Mouse (Mus musculus): ENCODE data around the gene Hlcs. TPM values are rescaled to one million over a fixed set of nuclear protein-coding genes. Genes with fewer than 3 reads are reported as not detected.

Gene Hlcs
- total RNA-seq, 2 experiments from 2014 or later = 15.7 to 16.1 TPM

GRCm38 (mm10) chr16:94253671-94254414 is 59.5 kb downstream of the Hlcs start:
- peak in 1 of 2 experiments; percentile 47 for DNase-seq (ENCODE audit: low spot score in 2 of 2)

DNA sequence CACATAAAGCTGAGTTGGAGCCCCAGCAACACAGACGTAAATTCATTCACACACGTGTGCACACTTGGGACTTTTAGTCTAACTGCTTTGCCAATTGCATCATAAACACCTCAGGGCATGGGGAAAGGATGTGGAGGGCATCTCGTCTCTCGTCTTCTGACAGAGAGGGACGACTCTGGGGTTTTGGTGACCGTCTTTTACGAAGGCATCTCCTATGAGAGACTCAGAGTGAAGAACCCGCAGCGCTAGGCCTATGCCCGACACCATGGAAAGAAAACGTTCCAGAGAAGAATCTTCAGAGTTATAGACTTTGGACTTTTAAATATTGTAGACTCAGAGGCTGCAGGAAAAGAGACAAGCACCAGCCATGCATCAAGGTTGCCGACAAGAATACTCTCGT is 61.6 kb downstream of the Hlcs start:
- intact Hi-C loops (cut with DNase I) = loop anchor here (5.0 kb wide), 3 partner anchors 36 to 269 kb away; no protein-coding TSS in a partner anchor
- DNase-seq (ENCODE audit: low spot score in 2 of 2) = no peak

More at GRCm38 (mm10) chr16:94253671-94254414, 59.5 kb downstream of the Hlcs start:
- intact Hi-C loops (cut with DNase I) = loop anchor here (5.0 kb wide), 3 partner anchors 33 to 272 kb away; no protein-coding TSS in a partner anchor

- intact Hi-C loops (cut with DNase I) = loop anchor here (5.0 kb wide), 3 partner anchors 37 to 268 kb away; no protein-coding TSS in a partner anchor
- peak; percentile 56 to 89 for DNase-seq (ENCODE audit: low spot score in 2 of 2)
Measured at GRCm38 (mm10) chr16:94250640-94251349, 62.6 kb downstream of the Hlcs start.

GRCm38 (mm10) chr16:94250136-94250535 is 63.2 kb downstream of the Hlcs start:
- DNase-seq (ENCODE audit: low spot score in 2 of 2) = no peak
- intact Hi-C loops (cut with DNase I) = loop anchor here (5.0 kb wide), 3 partner anchors 37 to 268 kb away; no protein-coding TSS in a partner anchor

DNA sequence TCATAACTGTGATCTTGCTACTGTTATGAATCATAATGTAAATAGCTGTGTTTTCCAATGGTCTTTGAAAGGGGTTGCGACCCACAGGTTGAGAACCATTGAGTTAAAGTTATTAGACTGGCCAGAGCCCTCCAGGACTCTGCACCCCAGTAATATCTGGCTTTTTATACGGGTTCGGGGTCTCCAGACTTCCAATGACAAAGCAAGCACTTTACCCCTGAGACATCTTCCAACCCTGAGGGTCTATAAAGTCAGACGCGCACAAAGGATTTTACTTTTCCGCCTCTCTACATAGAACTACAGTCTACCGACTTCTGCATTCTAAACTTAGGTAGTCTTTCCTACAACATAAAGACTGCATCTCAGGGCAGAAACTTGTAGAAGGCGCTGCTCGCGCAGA is 63.7 kb downstream of the Hlcs start:
- no peak for DNase-seq (ENCODE audit: low spot score in 2 of 2)
- intact Hi-C loops (cut with DNase I) = loop anchor here (5.0 kb wide), 3 partner anchors 38 to 267 kb away; no protein-coding TSS in a partner anchor

DNA sequence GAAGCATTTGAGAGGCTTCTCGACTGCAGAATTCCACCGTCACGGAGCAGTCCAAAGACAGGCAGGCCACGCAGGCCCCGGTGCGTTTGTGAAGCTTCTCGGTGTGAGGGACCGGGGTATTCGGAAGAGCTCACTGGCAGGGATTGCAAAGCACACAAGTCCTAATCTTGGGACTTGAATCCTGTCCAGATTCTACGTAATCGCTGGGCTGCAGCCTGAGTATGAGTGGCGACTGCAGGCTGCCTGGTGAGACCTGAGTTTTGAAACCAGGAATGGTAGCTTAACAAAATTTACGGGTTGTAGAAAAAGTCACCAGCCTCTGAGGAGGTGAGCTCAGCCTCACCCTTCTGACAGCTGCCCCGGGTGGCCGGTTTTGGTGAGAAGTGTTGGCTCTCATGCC is 64.7 kb downstream of the Hlcs start:
- intact Hi-C loops (cut with DNase I) = no loop called here
- no peak for DNase-seq (ENCODE audit: low spot score in 2 of 2)

DNA sequence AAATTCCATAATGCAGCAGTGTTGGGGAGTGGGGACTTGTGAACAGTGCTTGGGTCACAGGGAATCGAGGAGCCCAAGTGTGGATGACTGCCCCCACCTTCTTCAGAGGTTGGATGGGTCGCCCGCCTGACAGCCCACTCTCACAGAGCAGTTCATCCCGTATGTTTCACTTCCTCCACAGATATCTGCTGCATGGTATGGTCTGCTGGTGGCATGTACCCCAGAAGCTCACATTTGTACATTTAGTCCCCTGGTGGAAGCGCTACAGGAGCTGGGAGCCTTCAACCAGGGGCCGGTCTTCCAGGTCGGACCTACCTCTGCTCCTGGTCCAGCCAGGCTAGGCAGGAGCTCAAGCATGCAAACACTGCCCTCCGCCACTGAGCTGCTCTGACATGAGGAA is 66.4 kb downstream of the Hlcs start:
- no peak for DNase-seq (ENCODE audit: low spot score in 2 of 2)
- intact Hi-C loops (cut with DNase I) = no loop called here

- no peak for DNase-seq (ENCODE audit: low spot score in 2 of 2)
- intact Hi-C loops (cut with DNase I) = no loop called here
Measured at GRCm38 (mm10) chr16:94246058-94246784, 67.2 kb downstream of the Hlcs start.

DNA sequence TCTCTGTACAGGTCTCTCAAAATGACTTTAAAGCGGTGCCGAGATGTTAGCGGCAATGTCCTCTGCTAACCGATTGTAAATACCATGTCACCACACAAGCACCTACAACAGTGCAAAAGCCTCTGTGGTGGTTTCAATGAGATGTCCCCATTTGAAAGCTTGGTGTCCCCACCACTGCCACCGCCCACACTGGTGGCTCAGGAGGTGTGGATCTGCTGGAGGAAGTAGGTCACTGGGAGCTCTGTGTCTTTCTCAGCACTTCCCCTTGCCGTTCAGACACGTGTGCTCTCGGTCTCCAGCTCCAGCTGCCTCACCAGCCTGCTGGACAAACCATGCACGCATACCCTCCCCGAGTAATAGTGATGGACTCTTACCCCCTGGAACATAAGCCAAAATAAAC is 72.2 kb downstream of the Hlcs start:
- intact Hi-C loops (cut with DNase I) = no loop called here
- DNase-seq (ENCODE audit: low spot score in 2 of 2) = peak in 1 of 2 experiments; percentile 58

DNA sequence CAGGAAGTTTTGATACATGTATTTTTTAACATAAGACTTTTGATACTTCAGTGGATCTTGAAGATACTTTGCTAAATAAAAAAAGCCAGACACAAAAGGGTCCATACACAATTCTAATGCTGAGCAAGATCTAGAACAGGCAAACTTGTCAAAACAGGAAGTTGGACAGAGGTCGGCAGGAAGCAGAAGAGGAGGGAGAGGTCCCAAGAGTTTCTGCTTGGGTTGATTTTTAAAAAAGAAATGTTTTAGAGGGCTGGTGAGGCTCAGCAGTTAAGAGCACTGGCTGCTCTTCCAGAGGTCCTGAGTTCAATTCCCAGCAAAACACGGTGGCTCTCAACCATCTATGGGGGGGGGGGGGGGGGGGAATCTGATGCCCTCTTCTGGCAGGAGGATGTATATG is 73.2 kb downstream of the Hlcs start:
- intact Hi-C loops (cut with DNase I) = no loop called here

GRCm38 (mm10) chr16:94239567-94239966 is 73.8 kb downstream of the Hlcs start:
- no peak for DNase-seq (ENCODE audit: low spot score in 2 of 2)
- intact Hi-C loops (cut with DNase I) = no loop called here

More for the DNA sequence above, 73.2 kb downstream of the Hlcs start:
- no peak for DNase-seq (ENCODE audit: low spot score in 2 of 2)

DNA sequence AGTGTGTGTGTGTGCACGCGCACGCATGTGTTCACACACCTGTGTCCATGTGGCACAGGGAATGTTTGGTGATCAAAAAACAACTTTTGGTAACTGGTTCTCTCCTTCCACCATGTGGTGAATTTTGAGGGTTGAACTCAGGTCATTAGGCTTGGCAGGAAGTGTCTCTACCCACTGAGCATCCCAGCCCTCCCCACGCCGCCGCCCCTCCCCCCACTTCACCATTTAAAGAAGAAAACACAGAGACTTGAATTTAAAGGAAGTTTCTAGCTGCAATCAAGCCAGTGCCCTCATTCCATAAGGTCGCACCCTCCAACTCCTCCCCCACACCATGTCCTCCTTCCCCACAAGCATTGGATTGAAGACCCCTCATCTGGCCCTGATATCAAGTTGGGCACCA is 74.2 kb downstream of the Hlcs start:
- intact Hi-C loops (cut with DNase I) = no loop called here
- no peak for DNase-seq (ENCODE audit: low spot score in 2 of 2)

GRCm38 (mm10) chr16:94237130-94237484 is 76.3 kb downstream of the Hlcs start:
- intact Hi-C loops (cut with DNase I) = no loop called here
- DNase-seq (ENCODE audit: low spot score in 2 of 2) = no peak

GRCm38 (mm10) chr16:94236226-94237129 is 76.9 kb downstream of the Hlcs start:
- intact Hi-C loops (cut with DNase I) = no loop called here
- DNase-seq (ENCODE audit: low spot score in 2 of 2) = peak; percentile 57 to 78

DNA sequence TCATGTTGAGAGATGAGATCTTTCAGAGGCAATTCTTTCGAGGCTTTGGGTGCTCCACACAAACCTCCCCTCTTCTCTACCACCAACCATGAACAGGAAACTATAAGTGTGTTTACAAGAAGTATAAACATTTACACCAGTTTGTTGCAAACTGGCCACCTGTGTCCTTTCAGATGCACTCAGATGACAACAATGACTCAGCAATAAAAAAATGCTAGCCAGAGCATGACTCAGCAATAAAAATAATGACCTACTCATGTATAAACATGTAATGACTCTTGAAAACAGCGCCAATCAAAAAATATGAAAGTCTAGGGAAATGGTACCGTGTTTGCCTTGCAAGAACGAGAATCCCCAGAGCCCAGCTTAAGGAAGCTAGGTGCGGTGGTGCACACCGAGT is 77.7 kb downstream of the Hlcs start:
- intact Hi-C loops (cut with DNase I) = no loop called here
- DNase-seq (ENCODE audit: low spot score in 2 of 2) = no peak

- intact Hi-C loops (cut with DNase I) = no loop called here
- no peak for DNase-seq (ENCODE audit: low spot score in 2 of 2)
Measured at GRCm38 (mm10) chr16:94234202-94234601, 79.2 kb downstream of the Hlcs start.

DNA sequence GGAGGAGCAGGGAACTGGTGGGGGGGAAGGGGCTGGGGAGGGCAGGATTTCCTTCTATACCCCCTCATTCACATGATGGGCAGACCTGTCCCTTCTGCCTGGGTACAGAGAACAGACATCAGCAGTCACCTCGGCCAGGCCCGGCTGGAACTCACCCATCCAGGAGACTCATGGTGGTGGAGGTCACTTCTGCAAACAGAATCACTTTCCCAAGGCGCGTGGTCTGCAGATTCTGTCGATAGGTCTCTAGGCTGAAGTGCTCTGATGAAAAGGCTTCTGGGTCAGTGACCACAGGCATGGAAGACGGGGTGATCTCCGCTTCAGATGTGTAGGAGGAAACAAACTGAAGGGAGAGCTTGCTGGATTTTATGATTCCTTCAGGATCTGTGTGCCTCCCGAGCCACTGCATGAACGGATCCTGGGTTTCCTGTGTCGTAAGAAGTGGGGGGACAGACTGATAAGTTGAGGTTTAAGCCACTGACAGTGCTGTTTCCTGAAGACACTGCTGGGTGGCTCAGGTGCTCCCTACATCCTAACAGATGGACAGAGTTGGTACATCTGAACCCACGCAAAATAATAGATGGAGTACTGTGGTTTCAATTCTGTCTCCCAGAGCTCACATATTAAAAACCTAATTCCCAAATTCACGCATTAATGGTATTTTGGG is 82.3 kb downstream of the Hlcs start:
- intact Hi-C loops (cut with DNase I) = no loop called here
- no peak for DNase-seq (ENCODE audit: low spot score in 2 of 2)

DNA sequence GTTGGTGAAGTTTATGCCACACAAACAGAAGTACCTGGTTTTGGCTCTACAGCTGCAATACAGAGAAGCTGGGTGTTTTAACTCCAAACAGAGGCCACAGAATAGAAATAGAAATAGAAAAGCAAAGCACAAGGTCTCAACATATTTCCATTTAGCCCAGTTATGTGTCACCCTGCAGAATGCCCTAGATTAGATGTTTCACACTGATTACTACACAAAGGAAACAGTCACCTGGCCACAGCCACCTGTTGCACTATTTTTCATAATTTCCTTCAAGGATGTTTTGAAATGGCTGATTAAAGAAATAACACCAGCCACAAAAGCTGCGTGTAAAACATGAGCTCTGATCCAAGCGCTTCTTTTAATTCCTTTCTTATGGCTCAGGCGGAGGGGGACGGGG is 82.9 kb downstream of the Hlcs start:
- intact Hi-C loops (cut with DNase I) = no loop called here
- no peak for DNase-seq (ENCODE audit: low spot score in 2 of 2)

GRCm38 (mm10) chr16:94229890-94230289 is 83.5 kb downstream of the Hlcs start:
- intact Hi-C loops (cut with DNase I) = no loop called here

More at GRCm38 (mm10) chr16:94229890-94230289, 83.5 kb downstream of the Hlcs start:
- DNase-seq (ENCODE audit: low spot score in 2 of 2) = no peak

All from left cerebral cortex, postnatal 25 days (tissue).